Mouse (Mus musculus) lung, adult 2 months (tissue): ENCODE measurements around the gene Lmnb2. TPM values are rescaled to one million over a fixed set of nuclear protein-coding genes. Genes with fewer than 3 reads are reported as not detected.
A peak's percentile ranks its signal among the peaks of the same experiment; 100 is the strongest.

Source experiments
- DNase-seq: peaks from one replicate; pipeline ENCODE4 v3.0.0; 2022
- H3K4me1 ChIP-seq: fragments of 200-500 bp; 2 replicates; pipeline ENCODE4 v1.6.1; 2011; ENCODE audit warnings: low read length; ENCODE audit not compliant: control insufficient read depth, insufficient read depth
- H3K4me3 ChIP-seq: fragments of 200-500 bp; replicated peaks from 2 replicates; pipeline ENCODE3; 2011; ENCODE audit warnings: low read depth, mild to moderate bottlenecking, control low read depth, low read length; ENCODE audit errors: extremely low read depth
- CTCF ChIP-seq: fragments of 200-500 bp; IDR thresholded peaks from 2 replicates; pipeline ENCODE4 v1.5.1; 2011; ENCODE audit warnings: mild to moderate bottlenecking, low read length, control low read depth; ENCODE audit not compliant: insufficient read depth
- POLR2A ChIP-seq: fragments of 200-500 bp; IDR thresholded peaks from 2 replicates; pipeline ENCODE4 v1.6.1; 2011; ENCODE audit warnings: low read depth, mild to moderate bottlenecking, control low read depth, low read length, borderline replicate concordance; ENCODE audit errors: extremely low read depth
- WGBS: fragments of 180-500 bp; shearing (Covaris S2); methylation state at CpG from one replicate; pipeline ENCODE4 v1.1.7; 2018; 5-methylcytosine and 5-hydroxymethylcytosine counted together
- polyA plus RNA-seq: library from polyadenylated mRNA; depleted of rRNA; stranded (reverse); fragments of >200 nt; gene quantifications from 2 replicates; pipeline ENCODE4 v1.2.3, GENCODE M21; 2012; rRNA removed

The Lmnb2 gene
- 9.4 and 11.3 TPM in 2 replicates for polyA plus RNA-seq

DNA sequence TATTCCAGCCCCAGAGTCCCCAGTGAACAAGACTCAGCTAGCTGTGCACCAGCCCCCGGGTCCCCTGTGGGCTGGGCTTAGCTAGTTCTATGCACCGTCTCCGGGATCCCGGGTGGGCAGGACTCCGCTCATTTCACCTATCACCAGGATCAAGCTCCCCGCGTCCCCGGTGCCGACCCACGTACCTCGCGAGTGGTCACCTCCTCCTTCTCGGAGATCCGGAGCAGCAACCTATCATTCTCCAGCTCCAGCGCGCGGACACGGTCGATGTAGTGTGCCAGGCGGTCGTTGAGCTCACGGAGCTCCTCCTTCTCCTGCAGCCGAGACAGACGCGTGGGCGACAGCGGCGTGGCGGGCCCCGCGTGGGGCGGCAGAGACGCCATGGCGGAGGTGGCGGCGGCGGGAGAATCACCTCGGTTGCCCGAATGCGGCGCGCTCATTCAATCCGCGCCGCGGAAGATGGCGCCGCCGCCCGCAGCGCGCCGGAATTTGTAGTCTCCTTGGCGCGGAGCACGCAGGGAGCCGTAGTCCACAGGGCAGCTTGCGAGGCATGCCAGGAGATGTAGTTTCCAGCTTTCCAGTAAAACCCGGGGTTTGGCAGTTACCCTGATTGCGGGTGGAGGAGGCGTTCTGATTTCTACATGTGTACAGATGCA lies at the start of gene Lmnb2:
TSS of gene Lmnb2 (minus strand) at position 467 of the 656 bp plus-strand sequence.
- H3K4me1 ChIP-seq = peaks cover 5% of the 10 kb centered on the region
- DNase-seq = peak; percentile 60
- no peak for TF ChIP-seq POLR2A
- no peak for TF ChIP-seq CTCF
- peak within 1 kb of the TSS; percentile 85 for H3K4me3 ChIP-seq
- WGBS = under 1% methylated on average over 61 of the region's 61 CpGs

DNA sequence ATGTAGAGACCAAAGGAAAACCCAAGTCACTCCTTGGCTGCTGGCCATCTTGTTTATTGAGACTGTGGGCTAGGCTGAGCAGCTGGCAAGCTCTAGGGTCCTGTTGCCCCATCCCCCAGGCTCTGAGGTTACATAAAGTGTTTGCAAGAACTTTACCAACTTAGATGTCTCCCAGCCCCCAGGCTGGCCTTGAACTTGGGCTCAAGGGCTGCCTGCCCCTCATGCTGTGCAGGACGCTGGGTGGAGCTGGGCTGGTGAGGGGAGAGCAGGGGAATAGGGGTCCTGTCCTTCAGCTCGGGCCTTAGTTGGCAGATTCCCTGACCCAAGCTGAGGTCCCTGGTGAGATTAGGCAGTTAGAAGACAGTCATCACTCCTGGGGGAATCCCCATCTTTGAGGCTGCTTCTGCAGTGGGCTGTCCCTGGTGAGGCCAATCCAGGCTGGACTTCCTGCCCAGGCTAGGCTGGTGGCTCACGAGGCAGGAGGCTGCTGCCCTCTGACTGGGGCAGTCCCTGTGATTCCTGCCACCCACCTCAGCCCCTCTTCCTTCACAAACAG lies 49.1 kb upstream of the Lmnb2 start:
- H3K4me3 ChIP-seq = no peak overlapping the region
- no peak for TF ChIP-seq POLR2A
- TF ChIP-seq CTCF = no peak
- WGBS = 33% methylated on average over 3 of the region's 3 CpGs
- H3K4me1 ChIP-seq = peaks cover 32% of the 10 kb centered on the region
- no peak for DNase-seq

DNA sequence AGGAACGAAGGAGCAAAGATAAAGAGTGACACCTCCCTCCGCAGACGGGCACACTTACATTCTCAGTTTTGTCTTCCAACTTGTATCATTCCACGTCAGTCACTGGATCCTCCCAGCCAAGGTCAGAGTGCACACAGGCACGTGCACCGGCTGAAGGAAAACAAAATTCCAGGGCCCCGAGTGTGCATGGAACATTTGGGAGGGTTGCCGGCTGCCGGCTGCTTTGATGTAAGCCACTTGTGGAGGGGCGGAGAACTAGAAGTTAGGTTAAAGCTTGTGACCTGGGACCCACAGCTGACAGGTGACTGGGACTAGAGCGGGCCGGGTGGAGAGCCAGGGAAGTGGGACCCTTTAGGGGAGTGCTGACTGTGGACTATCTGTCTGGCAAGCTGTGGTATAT lies 48.3 kb upstream of the Lmnb2 start:
- no peak for TF ChIP-seq POLR2A
- no peak for TF ChIP-seq CTCF
- peak; percentile 55 for DNase-seq
- Histone ChIP-seq H3K4me3 (no peak overlapping the region), H3K4me1 (peaks cover 36% of the 10 kb centered on the region)
- 40% methylated on average over 12 of the region's 12 CpGs for WGBS

DNA sequence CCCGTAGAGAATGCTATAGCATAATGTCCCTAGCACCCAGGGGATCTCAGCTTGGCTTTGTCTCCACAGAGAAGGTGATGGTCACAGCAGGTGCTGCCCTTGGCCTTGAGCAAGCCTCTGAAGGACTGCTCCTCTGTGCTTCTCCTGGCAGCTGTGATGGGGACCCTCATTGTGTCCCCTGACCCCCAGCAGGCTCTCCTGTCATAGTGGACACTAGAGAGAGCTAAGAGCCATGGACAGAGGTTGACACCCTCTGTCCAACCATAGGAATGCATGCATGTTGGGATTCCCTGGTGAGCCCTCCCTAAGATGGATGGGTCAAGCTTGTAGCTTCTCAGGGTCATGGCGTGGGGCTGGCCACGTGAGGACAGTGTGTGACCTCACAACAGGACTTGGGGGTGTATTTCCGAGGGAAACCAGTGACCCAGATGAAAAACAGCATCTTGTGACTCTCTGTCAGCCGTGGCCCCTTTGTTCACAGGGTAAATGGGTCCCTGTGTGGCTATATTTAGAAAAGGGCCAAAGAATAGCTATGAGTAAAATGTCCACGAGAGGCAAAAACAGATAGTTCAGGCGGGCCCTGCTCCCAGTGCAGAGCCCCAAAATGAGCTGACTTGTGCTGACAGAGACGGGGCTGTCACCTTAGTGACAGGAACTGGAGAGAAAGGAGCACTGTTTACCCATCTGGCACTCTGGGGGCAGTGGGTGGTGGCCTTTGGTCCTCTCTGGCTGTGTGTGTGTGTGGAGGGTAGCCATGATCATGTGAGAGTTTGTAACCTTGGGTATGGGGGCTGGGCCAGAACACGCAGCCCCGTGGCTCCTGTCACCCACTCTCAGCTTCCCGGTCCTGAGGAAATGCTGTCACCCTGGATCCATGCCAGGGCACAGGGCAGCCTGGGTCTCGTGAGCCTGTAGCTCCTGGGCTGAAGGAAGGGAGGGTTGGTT lies 45.3 kb upstream of the Lmnb2 start:
- TF ChIP-seq POLR2A = no peak
- TF ChIP-seq CTCF = no peak
- DNase-seq = peak; percentile 73
- 27% methylated on average over 12 of the region's 12 CpGs for WGBS
- H3K4me1 ChIP-seq = peaks cover 37% of the 10 kb centered on the region
- H3K4me3 ChIP-seq = no peak overlapping the region

DNA sequence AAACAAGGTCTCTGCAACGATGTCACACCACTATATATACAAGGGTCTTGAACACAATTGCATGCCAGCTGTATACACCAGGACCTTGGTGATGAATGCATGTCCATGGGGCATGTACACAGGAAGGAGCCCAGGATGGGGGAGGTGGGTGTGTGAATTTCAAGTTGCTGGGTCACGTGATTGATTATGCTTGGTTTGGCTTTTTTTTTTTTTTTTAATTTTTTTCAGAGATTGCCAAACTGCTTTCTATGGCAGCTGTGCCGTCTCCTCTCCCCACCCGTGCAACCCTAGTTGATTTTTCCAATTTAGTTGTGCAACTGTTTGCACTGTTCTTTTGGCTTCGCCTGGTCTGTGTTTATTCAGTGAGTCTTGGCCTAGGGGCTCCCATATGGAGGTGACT lies 44.5 kb upstream of the Lmnb2 start:
- Histone ChIP-seq H3K4me3 (no peak overlapping the region), H3K4me1 (peaks cover 37% of the 10 kb centered on the region)
- no peak for TF ChIP-seq POLR2A
- no peak for TF ChIP-seq CTCF
- peak; percentile 37 for DNase-seq
- 44% methylated on average over 5 of the region's 5 CpGs for WGBS

DNA sequence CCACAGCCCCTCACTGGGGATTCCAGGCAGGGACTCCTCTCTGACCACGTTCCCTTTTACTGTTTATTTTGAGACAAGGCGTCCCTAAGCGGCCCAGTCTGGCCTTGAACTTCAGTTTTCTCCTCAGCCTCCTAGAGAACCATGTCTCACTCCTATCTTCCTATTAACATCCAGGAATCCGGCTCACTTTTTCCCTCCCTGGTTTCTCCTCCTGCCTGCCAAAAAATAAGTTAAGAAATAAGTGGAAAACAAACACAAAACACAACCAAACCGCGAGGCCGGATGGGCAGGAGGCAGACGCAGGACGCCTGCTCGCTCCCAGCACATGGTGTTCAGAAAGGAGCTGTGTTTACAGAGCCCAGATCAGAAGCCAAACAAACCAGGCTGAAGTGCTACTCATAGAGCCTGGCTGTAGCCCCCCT lies 44.0 kb upstream of the Lmnb2 start:
- WGBS = 18% methylated on average over 10 of the region's 10 CpGs
- peak; percentile 64 for DNase-seq
- TF ChIP-seq CTCF = no peak
- TF ChIP-seq POLR2A = peak; percentile 26; the same call in 1 of the 2 replicates
- no peak overlapping the region for H3K4me3 ChIP-seq
- H3K4me1 ChIP-seq = peaks cover 32% of the 10 kb centered on the region

DNA sequence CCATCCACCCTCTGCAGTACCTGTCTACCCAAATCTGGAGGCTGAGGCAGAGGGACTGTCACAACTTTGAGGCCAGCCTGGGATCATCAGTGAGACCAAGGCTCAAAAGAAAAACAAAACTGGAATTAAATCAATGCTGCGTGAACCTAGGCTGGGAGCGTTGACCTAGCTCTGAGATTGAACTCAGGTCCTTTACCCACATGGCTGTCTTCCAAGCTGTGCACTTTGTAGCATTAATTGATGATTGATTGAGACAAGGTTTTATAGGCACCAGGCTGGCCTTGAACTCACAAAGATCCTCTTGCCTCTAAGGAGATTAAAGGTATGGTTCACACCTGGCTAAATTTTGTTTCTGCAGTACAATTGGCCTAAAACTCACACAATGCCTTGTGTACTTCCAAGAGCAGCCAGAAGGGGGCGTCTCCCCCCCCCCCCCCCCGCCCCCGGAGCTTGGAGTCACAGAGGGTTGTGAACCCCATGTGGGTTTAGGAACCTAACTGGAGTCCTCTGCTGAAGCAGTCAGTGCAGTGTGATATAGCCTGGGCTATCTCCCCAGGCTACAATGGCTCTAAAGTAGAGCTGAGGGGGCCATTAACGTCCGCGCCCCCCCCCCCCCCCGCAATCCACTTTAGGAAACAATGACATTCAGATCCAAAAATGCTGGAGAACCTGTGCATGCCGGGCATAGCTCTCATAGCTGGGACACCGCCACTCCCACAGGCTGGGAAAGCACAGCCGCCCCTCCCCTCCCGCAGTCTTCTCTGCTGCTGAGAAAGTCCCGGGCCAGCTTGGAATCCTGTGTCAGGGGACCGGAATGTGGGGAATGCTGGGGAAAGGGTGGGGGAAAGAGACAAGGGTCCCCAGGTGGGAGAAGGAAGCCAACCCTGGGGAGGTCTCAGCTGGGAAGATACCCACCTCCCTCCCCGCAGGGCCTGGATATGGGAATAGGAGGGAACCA lies 42.8 kb upstream of the Lmnb2 start:
- WGBS = 15% methylated on average over 16 of the region's 16 CpGs

DNA sequence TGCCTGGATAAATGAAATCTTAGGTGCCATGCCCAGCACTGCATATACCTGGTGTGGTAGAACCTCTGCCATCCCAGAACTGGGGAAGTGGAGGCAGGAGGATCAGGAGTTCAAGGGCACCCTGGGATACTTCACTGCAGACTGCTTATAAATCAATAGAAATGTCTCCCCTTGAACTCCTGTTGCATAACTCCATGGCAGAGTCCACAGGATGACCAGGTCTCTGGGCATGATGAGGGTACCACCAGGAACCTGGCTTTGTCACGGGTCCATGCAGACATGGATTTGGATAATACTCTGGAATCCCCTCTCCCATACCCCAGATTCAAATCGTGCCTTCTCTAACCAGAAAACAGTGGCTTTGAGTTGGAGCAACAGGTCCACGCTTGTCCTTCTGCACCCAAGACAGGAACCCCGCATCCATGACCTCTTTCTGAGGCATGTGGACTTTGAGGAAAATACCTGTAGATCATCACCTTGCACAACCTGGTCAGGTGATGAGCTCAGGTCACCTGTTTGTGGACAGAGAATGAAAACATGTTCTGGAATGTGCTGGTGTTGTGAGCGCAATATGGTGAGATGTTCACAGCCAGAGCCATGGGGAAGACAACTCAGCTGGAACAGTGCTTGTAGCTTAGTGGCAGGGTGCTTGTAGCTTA lies 41.1 kb upstream of the Lmnb2 start:
- DNase-seq = no peak
- 88% methylated on average over 5 of the region's 5 CpGs for WGBS
- TF ChIP-seq POLR2A (no peak), CTCF (no peak)
- Histone ChIP-seq H3K4me3 (no peak overlapping the region), H3K4me1 (peaks cover 20% of the 10 kb centered on the region)

More for the DNA sequence above, 42.8 kb upstream of the Lmnb2 start:
- TF ChIP-seq CTCF = peak; percentile 3; the same call in 1 of the 2 replicates
- no peak for TF ChIP-seq POLR2A
- no peak overlapping the region for H3K4me3 ChIP-seq
- H3K4me1 ChIP-seq = peaks cover 25% of the 10 kb centered on the region
- DNase-seq = peak; percentile 76

DNA sequence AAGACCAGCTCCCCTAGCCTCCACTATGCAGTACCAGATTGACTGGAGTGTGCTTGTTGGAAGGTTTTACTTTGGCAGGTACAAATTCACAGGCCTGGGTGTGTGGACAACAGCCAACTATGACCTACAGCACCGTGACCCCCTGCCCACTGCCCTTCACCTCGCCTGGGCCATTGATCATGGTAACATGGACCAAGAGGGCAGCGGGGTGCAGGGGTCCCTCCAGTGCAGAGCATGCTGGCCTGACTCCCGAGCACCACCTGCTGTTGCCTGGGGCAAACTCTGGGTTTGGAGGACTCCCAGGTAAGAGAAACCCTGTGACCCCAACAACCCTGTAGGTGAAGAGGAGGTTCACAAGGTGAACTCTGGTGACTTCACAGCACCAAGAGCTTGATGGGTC lies 39.7 kb upstream of the Lmnb2 start:
- no peak for TF ChIP-seq POLR2A
- no peak for TF ChIP-seq CTCF
- Histone ChIP-seq H3K4me1 (peaks cover 8% of the 10 kb centered on the region), H3K4me3 (no peak overlapping the region)
- 81% methylated on average over 4 of the region's 4 CpGs for WGBS
- DNase-seq = no peak
